Mouse (Mus musculus): ENCODE data around the gene Rnf141.

Rnf141 gene

DNA sequence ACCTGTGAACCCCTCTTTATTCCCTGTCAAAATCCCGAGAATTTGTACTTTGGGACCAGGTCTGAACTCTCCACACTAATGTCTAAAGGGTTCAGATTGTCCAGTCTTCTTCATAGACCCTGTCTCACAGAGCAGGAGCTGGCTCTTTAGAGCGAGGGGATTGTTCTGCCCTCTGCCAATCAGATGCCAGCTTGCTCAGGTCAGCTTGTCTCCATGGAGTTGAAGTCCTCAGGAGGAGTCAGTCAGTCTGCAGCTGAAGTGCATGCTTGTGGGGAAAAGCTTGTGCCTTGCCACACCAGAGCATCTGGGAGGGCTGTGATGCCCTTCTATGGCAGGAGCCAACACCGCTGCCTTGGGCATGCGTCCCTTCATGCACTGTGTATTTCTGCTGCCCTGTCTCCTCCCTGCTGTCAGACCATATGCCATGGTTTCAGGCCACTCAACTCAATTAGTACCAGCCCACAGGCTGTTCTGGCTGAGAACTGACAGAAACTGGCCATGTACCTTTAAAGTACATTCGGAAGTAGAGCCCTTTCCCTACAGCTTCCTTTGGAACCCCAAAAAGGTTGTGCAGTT, 81.6 kb downstream of the Rnf141 start:
- no peak for DNase-seq (ENCODE audit: low spot score)

DNA sequence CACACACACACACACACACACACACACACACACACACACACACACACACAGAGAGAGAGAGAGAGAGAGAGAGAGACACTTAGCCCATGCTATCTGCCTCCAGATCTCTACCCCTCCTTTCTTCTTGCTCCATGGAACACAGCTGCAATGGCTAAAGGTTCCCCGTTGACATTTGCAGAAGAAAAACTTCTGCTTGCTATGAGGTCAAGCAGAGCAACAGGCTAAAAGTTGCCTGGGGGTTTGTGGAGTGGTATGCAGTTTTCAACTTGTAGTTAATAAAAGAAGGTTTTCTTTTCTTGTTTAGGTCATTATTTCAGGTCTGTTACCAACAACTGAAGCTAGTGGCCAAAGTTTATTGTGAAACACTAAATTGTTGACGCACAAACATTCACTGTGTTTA, 87.8 kb downstream of the Rnf141 start:
- DNase-seq (ENCODE audit: low spot score) = no peak

DNA sequence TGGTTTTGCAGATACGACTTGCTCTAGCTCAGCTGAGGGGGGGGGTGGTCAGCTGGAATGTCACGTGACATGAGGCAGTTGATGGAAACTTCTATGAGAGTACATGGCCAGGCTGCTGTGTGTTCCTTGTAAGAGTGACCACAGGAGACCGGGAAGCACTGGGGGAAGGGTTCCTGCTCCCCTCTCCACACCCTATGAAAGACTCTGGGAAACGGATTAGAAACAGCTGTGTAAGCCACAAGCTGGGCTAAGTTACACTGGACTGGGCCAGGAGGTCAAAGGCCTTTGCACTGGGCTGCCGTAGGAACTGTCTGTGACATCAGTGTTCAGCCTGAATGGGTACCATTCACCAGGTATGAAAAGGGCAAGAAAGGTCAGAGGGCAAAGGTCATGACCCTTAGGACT, 90.3 kb downstream of the Rnf141 start:
- no peak for DNase-seq (ENCODE audit: low spot score)

DNA sequence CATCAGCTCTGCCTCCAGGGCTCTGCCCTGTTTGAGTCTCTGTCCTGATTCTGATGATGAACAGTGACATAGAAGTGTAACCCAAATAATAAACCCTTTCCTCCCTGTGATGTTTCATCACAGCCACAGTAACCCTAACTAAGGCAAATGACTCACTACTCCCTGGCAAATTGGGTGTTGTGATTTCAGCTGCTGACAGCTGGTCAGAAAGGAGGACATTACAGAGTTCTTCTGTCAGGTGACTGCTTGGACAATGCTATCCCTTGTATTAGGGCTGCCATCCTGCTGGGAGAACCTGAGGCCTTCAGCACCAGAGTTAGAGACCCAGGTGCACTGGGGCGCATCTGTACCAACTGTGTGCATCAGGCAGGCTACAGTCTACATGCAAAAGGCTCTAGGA, 90.9 kb downstream of the Rnf141 start:
- DNase-seq (ENCODE audit: low spot score) = no peak

DNA sequence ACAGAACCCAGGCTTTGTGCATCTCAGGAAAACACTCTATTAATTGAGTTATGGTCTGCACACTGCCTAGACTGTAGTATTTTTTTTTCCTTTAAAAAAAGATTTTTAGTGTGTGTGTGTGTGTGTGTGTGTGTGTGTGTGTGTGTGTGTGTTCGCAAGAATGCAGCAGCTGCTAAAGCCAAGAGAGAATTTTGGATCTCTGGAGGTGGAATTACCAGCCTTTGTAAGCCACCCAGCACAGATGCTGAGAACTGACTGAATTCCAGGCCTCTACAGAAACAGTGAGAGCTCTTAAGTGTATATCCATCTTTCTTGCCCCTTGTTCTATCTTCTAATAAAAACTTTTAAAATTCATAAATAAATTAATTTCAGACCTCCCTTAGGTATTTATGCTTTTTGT, 92.6 kb downstream of the Rnf141 start:
- DNase-seq (ENCODE audit: low spot score) = no peak

DNA sequence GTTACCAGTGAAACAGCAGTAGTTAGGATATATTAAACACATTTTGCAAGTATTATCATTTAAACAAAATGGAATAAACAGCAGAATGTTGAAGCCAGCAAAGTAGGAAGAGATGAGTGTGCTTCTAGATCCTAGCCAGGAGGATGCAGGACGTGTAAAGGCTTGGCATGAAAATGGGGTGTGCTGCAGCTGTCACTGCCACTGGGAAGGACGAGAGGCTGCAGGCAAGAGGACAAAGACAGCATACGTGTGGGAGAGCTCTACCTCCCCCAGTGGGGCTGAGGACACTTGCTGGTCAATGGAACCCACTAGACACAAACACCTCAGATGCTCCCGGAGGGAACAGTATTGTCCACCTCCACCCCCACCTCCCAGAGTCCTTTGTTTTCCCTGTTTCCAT, 93.4 kb downstream of the Rnf141 start:
- no peak for DNase-seq (ENCODE audit: low spot score)

Data from urinary bladder, postnatal 25 days (tissue).